Mouse (Mus musculus) fat pad, adult 2 months (tissue): ENCODE results near the gene Zfp446.
"Not testable (repeated sequence)": the region's sequence is repeated elsewhere in the genome, so short reads cannot be mapped to it uniquely, and the experiment has no call there.

Source experiments
- DNase-seq: peaks from one replicate; pipeline ENCODE4 v3.0.0-alpha.2; 2011; ENCODE audit warnings: low read depth, low spot score; ENCODE audit errors: extremely low read depth

The Zfp446 gene

DNA sequence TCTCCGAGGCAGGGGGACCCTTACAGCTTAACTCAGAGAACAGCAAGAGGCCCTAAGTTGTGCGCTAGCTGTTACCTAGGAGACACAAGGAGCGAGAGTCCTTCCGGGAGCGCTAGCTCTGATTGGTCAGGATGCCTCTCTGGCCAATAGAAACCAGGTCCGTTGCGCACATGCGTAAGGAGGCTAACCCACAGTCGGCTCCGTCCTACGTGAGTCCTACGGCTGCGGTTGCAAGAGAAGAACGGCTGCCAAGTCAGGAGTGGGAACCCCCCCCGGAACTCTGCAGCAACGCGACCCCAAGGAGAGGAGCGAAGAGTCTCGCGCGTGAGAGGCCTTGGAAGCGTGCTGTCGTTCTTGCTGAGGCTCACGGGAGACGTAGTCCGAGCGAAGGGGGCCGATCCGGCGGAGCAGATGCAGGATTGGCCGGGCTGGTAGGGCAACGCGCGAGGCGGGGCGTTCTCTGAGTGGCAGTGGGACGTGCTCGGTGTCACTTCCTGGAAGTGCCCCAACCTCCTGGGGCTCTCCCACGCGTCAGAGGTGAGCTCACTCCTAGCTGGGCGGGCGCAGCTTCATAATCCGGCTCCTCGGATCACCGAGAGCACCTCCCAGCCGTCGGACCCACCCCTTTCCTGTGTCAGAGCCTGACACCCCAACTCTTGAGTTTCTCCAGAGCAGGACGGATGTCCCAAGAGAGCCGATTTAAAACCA is at the start of gene Zfp446:
Zfp446 (plus strand) TSS at position 167 of the 708 bp plus-strand sequence.
- peak; percentile 58 for DNase-seq

DNA sequence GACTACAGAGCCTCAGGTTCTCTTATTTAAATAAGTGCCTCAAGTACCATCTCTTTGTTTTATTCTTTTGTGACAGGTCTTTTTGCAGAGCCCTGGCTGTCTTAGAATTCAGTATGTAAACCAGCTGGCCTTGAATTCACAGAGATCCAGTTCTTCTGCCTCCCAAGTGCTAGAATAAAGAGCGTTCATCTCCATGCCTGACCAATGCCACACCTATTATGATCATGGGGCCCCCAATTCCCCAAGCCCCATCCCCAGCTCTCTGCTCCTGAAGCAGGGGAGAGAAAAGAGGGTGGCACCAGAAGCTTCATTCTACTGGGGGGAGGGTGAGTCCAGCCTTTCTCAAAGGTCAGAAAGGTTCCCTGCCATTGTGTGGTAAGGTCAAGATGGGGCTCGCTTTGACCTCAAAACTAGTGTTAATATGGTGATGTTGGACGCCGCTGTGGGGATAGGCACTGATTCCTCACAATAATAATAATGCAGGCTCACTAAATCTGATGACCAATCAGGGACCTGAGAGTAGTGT is 44.0 kb upstream of the Zfp446 start:
- no peak for DNase-seq

DNA sequence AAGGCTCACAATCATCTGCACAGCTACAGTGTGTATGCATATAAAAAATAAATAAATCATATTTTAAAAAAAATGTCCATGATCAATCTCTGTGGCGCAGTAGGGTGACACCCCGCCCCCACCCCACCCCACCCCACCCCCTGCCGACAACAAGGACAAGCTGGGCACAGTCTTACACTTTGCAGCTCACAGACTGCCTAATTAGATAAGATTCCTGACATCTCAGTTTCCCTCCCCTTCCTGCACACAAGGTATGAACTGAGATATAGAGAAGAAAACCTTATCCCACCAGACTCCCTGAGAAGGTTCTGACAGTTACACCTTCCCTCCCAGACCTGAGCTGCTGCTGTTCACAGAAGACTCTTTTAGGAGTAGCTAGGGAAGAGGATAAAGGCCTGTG is 42.8 kb upstream of the Zfp446 start:
- no peak for DNase-seq

DNA sequence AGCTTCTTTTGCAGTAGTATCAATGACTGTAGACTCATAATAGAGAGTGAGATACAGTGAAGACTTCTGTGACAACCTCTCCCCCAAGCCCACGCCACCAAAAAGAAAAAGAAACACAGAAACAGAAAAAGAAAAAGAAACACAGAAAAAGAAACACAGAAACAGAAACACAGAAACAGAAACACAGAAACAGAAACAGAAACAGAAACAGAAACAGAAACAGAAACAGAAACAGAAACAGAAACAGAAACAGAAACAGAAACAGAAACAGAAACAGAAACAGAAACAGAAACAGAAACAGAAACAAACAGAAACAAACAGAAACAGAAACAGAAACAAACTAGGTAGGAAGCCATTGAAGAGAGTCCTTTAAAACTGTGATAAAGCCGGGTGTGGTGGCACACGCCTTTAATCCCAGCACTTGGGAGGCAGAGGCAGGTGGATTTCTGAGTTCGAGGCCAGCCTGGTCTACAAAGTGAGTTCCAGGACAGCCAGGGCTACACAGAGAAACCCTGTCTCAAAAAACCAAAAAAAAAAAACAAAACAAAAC is 40.3 kb upstream of the Zfp446 start:
- not testable (repeated sequence) for DNase-seq

DNA sequence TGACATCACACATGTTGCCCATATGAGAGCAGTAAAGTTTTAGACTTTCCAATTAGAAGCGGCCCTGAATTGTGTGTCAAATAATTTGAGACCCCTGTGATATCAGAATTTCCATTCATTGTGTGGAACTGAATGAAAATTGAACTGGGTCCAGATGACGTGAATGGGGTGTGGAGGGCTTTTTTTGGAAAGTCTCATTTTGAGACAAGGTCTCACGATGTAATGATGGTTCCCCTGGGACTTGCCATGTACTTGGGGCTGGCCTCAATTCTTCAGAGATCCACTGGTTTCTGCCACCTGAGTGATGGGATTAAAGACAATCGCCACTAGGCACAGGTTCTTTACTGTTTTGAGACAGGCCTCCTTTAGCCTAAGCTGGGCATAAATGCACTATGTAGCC is 37.0 kb upstream of the Zfp446 start:
- DNase-seq: no peak

DNA sequence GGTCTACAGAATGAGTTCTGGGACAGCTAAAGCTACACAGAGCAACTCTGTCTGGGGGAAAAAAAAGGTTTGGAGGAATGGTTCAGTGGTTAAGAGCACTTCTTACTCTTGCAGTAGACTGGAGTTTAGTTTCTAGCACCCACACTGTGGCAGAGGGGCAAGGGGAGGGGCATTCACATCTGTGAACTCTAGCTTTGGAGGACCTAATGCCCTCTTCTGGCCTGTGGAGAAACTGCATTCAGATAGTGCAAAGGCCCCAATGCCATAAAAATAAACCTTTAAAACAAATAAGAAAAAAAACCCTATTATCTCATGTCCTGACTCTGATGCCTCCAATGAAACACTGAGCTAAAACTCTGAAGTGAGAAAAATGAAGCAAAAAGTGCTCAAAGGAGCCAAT is 34.2 kb upstream of the Zfp446 start:
- DNase-seq: no peak

DNA sequence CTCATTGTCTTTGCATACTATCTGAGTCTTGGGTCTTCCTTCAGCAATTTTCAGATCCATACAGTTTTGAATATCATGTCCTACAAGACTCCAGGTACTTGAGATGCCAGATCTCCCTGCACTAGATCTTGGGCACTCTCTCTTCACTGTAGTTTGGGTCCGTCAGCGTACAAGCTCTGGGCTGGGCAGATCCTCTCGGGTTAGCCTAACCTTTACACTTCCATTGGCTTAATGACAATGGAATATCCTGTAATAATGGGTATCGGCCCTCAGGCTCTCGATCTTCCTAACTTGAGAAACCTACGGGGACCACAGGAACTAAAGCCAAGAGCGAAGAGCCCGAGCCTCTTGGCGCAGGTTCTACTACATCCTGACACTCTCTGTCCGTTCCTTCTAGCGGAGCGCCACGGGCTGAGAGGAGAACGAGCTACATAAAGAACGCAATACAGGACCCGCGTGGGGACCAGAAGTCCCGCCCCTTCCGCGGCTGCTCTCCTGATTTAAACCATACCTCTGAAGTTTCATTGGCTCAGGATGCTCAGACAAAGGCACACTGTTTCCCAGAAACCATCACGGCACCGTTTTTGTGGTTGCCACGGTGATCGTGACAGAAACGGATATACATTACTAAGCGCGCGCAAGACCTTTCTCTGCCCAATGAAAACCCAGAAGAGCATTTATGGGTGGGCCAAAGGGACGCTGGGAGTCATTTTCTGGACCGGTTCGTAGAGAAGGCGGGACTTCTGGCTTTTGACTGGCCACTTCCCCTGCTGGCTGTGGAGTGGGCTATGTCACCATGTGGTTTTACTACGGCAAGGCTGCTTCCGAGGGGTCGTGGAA is 28.4 kb upstream of the Zfp446 start:
- peak; percentile 69 for DNase-seq

DNA sequence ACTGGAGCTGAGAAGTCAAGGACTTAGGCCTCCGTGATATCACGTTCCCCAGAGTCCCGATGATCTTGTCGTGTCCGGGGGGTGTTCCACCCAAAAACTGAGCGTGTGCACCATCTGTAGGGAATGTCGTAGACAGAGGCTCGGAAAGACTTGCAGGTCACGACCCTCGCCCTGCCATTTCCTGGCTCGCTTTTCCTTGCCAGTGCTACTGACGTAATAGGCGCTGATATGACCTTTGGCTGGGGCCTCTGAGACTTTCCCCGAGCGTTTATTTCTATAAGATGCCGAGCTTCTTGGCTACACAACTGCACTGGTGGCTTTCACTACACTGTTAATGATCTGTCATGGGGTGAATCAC is 27.8 kb upstream of the Zfp446 start:
- DNase-seq: no peak

DNA sequence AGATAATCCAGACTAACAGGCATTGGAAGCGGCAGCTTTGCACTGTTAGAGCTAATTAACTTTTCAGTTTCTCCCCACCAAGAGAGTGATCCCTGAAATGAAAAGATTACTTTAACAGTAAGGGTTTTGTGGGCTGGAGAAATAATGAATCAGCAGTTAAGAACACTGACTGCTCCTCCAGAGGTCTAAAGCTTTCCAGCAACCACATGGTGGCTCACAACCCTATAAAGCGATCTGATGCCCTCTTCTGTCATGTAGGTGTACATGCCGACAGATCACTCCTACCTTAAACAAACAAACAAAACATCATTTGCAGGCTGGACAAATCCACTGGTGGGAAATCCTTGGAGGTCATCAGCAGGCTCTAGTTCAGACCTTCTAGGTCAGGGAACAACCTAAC is 22.8 kb upstream of the Zfp446 start:
- no peak for DNase-seq

DNA sequence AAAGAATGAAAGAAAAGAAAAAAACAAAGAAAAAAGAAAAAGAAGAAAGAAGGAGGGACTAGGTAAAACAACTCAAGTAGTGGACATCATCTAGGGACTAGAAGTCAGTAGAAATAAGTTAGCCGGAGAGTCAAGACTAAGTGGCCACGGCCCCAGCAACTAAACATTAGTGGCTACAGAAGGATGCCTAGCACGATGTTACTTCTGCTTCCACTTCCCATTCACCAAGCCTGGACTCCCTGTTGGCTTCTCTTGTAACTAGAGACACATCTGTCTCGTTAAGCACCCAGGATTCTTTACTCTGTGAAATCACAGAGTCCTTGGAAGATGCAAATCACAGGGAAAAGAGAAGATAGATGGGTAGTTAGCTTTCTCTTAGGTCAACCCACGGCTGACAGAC is 20.1 kb upstream of the Zfp446 start:
- no peak for DNase-seq

DNA sequence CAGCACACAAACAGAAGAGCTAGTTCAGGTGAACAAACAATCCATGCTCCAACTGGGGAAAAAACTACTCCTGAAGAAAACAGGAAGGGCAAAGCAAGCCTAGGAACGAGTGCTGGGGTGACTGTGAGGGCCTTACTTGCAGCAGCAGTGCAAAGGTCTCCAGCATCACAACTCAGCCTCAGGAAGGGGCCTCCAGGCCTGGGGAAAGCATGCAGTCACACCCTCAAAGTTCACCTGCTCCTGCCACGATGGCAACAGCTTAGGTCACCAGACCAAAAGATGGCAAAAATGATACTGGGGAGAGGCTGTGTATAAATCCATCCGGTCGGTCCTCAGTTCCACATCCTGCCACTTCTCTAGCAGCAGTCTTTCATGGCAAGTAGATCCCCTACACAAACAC is 18.7 kb upstream of the Zfp446 start:
- no peak for DNase-seq

DNA sequence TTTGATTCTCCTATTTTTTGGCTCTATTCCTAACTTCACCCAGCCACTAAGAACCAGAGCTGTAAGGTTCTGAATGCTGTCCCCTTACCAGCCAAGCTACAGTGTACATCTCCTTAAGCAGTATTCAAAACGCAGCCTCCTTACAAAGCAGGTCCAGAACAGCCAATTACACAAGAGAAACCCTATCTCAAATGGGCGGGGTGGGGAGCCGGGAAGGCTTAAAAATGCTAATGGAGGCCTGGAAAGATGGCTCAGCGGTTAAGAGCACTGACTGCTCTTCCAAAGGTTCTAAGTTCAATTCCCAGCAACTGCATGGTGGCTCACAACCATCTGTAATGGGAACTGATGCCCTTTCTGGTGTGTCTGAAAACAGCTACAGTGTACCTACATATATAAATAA is 17.9 kb upstream of the Zfp446 start:
- DNase-seq: no peak

DNA sequence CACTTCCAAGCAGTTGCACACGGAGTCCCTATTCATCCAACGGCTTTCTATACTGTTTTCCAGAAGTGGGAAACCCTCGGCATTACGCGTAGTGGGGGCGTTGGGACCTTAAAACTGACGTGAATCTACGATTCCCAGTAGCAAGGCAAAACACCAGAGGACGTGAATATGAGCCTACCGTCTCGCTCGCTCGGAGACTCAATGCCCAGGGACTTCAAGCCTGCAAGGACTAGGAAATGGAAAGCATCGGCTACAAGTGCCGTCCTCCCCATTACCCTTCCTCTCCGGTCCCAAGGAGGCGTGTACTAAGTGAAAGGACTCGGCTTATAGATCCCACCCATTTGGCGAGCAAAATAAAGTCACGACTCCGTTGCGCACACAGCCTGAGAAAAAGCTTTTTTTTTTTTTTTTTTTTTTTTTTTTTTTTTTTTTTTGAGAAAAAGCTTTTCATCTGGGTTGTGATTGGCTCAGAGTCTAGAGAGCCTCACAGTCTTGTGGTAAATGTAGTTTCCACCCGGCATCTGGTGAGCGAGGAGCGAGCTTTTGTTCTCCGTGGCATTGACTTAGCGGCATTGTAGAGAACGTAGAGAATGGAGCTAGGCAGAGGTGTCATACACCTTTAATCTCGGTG is 16.0 kb upstream of the Zfp446 start:
- peak; percentile 39 for DNase-seq

DNA sequence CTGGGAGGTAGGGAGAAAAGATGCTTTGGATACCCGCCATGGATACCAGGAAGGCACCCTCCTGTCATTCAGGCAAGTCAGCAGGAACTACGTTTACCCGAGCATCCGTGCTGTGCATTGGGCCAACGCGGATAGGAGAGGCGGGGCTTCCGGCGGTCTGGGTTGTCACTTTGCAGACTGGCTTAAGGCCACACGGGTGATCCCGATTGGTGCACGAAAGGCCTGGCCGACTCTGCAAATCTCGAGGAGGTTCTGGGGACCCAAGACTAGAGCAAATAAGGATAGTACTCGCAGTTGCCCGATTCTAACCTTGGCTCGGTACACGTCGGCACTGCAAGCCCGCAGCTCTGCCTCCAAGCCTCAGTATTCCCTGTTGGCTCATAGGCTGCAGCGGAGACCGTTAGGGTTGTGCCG is 12.0 kb upstream of the Zfp446 start, which contains the start of gene Zfp324:
Zfp324 (plus strand) TSS at position 161 of the 414 bp plus-strand sequence.
- peak; percentile 33 for DNase-seq

DNA sequence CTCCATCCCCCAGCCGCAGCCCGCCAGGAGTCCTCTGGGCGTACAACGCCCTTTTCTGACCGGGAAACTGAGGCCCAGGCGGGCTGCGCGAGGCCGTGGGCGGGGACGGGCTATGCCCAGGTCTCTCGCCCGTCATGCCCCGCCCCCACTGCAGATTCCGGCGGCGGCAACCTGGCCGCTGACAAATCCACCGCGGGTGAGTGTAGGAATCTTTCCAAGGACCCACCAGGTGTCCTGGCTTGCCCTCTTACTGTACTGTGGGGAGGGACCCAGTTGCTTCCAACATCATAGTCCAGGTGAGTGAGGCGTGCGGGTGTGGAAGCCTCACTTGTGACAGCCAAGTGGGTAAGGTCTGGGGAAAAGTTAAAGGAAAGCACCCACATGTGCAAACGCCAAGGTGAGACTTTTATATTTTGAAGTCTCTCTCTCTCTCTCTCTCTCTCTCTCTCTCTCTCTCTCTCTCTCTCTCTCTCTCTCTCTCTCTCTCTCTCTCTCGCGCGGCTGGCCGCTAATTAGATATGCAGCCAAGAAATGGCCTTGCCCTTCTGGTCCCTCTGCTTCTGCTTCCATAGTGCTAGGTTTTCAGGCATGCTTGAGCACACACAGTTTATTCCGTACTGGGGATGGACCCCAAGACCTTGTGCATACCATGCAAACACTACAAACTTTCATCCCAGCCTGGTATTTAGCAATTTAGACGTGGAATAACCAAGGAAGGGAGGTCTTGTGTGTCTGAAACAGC is 11.4 kb upstream of the Zfp446 start:
- no peak for DNase-seq

DNA sequence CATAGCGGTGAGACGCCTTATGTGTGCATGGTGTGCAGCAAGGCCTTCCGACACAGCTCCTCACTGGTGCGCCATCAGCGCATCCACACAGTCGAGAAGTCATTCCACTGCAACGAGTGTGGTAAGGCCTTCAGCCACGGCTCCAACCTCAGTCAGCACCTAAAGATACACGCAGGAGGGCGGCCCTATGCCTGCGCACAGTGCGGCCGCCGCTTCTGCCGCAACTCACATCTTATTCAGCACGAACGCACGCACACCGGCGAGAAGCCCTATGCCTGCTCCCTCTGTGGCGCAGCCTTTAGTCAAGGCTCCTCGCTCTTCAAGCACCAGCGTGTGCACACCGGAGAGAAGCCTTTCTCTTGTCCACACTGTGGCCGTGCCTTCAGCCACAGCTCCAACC is 6.7 kb upstream of the Zfp446 start:
- no peak for DNase-seq

DNA sequence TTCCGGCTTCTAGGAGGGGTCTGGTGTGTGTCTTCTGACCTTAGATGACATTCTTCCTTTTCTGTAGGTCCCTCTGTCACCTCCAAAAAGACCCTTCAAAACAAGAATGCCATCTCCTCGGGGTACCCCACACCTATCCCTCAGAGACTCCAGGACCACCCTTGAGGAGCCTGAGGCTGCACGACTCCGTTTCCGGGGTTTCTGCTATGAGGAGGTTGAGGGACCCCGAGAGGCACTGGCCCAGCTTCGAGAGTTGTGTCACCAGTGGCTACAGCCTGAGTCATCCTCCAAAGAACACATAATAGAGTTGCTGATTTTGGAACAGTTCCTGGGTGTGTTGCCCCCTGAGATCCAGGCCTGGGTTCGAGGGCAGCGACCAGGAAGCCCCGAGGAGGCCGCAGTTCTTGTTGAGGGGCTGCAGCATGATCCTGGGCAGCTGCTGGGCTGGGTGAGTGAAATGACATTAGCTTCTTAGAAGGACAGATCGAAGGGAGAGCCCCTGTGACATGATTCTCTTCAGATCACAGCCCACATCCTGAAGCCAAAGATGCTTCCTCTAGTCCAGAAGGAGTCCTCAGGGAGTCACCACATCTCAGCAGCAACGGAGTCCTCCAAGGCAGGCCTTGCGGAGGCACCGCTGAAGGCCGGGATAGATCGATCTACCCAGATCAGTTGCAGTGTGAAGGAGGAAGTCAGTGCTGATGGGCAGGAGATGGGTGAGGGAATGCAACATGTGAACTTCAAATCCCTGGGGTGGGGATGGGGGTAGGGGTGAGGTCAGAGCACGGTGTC is 1.5 kb downstream of the Zfp446 start:
- DNase-seq: no peak

DNA sequence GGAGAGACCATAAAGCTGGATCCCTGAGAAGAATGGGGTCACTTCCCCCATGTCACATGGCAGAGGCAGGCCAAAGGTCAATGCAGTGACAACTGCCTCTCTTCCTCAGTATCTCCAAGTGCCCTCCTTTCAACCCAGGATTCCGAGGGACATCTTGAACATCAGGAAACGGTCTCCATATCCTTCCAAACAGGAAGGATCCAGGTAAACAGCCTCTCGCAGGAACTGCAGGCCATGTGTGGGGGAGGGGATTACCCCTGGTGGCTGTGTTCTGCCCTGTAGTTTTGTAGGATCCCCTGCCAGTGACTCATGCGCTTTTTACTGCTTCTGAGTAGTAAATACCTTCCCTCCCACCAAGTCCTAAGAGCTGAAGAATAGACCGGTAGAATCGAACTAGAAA is 2.1 kb downstream of the Zfp446 start:
- no peak for DNase-seq

DNA sequence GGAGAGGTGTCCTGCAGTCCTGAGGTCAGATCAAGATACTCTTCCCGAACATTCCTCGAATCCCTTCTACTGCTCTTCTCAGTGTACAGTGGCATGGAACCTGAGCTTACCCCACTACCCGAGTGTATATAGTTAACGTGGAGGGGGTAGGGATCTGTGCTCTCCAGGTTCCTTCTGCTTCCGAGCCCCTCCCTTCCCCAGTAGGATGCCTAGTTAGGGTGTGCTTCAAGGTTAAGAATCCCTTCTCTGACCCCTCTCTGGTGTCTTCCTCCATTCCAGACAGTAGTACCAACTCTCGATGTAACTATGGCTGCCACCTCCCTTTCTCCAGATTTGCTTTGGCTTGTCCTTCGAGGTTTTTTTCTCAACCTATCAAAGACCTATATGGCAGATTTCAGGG is 2.6 kb downstream of the Zfp446 start:
- no peak for DNase-seq

DNA sequence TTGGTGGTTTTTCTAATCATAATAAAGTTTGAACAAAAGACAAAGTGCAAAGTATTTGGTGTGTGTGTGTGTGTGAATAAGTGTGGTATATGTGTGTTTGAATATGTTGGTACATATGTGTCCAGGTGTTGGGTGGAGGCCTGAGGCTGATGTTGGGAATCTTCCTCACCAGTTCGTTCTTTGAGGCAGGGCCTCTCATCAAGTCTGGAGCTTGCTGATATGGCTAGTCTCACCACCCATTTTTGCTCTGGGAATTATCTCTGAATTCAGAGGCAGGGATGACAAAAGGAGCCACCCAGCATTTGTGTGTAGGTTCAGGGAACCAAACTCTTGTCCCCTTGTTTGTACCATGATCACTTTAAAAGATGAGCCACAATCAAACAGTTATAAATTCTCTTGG is 8.1 kb downstream of the Zfp446 start:
- DNase-seq: no peak
